Mouse (Mus musculus): Measurements from ENCODE around the gene Nsd2. TPM values are rescaled to one million over a fixed set of nuclear protein-coding genes. Genes with fewer than 3 reads are reported as not detected.

The Nsd2 gene
- polyA plus RNA-seq, 1 experiment: 7.6 TPM

- Histone ChIP-seq H3K27me3 (ENCODE audit: control insufficient read depth, insufficient read depth, low read length) (no peaks in the 10 kb centered on the region), H3K36me3 (ENCODE audit: control insufficient read depth, insufficient read depth, low read length) (no peaks in the 10 kb centered on the region; the same call in 1 of the 2 replicates), H3K27ac (ENCODE audit: insufficient read depth, low read length) (no peak overlapping the region), H3K4me3 (ENCODE audit: extremely low read depth, insufficient read depth, insufficient read length) (no peak overlapping the region), H3K4me1 (ENCODE audit: control insufficient read depth, insufficient read depth, insufficient read length) (no peaks in the 10 kb centered on the region)
- TF ChIP-seq POLR2A (IDR thresholded peaks at IDR 0.05; ENCODE audit: low read depth, low read length): no peak
- TF ChIP-seq CTCF (IDR thresholded peaks at IDR 0.05; ENCODE audit: extremely low read depth, insufficient read depth, insufficient read length, insufficient replicate concordance): no peak
- WGBS: 50% methylated on average over 4 of the region's 4 CpGs
- DNase-seq (ENCODE audit: low read depth in 1 of 2, low spot score in 2 of 2): no peak
These were observed 22.0 kb downstream of the Nsd2 start for GRCm38 (mm10) chr5:33842549-33842948.

- H3K4me1 ChIP-seq (ENCODE audit: control insufficient read depth, insufficient read depth, insufficient read length): no peaks in the 10 kb centered on the region
- 69% methylated on average over 4 of the region's 4 CpGs for WGBS
- no peak overlapping the region for H3K27ac ChIP-seq (ENCODE audit: insufficient read depth, low read length)
- no peak overlapping the region for H3K4me3 ChIP-seq (ENCODE audit: extremely low read depth, insufficient read depth, insufficient read length)
- peaks cover 7% of the 10 kb centered on the region; the same call in 1 of the 2 replicates for H3K36me3 ChIP-seq (ENCODE audit: control insufficient read depth, insufficient read depth, low read length)
- H3K27me3 ChIP-seq (ENCODE audit: control insufficient read depth, insufficient read depth, low read length): no peaks in the 10 kb centered on the region
- TF ChIP-seq CTCF (IDR thresholded peaks at IDR 0.05; ENCODE audit: extremely low read depth, insufficient read depth, insufficient read length, insufficient replicate concordance) (no peak), POLR2A (IDR thresholded peaks at IDR 0.05; ENCODE audit: low read depth, low read length) (no peak)
- DNase-seq (ENCODE audit: low read depth in 1 of 2, low spot score in 2 of 2): no peak
These were observed 30.9 kb downstream of the Nsd2 start for GRCm38 (mm10) chr5:33851466-33851865.

- no peaks in the 10 kb centered on the region for H3K4me1 ChIP-seq (ENCODE audit: control insufficient read depth, insufficient read depth, insufficient read length)
- H3K36me3 ChIP-seq (ENCODE audit: control insufficient read depth, insufficient read depth, low read length): peaks cover 7% of the 10 kb centered on the region; the same call in 1 of the 2 replicates
- WGBS: 100% methylated on average over 1 of the region's 1 CpGs
- TF ChIP-seq POLR2A (IDR thresholded peaks at IDR 0.05; ENCODE audit: low read depth, low read length): no peak
- no peak overlapping the region for H3K27ac ChIP-seq (ENCODE audit: insufficient read depth, low read length)
- no peak overlapping the region for H3K4me3 ChIP-seq (ENCODE audit: extremely low read depth, insufficient read depth, insufficient read length)
- no peak for DNase-seq (ENCODE audit: low read depth in 1 of 2, low spot score in 2 of 2)
- H3K27me3 ChIP-seq (ENCODE audit: control insufficient read depth, insufficient read depth, low read length): no peaks in the 10 kb centered on the region
These were observed 32.6 kb downstream of the Nsd2 start for GRCm38 (mm10) chr5:33853086-33853485.

GRCm38 (mm10) chr5:33854019-33854418, 33.5 kb downstream of the Nsd2 start:
- DNase-seq (ENCODE audit: low read depth in 1 of 2, low spot score in 2 of 2): no peak
- no peaks in the 10 kb centered on the region for H3K27me3 ChIP-seq (ENCODE audit: control insufficient read depth, insufficient read depth, low read length)
- H3K27ac ChIP-seq (ENCODE audit: insufficient read depth, low read length): no peak overlapping the region
- no peaks in the 10 kb centered on the region for H3K4me1 ChIP-seq (ENCODE audit: control insufficient read depth, insufficient read depth, insufficient read length)
- WGBS: 79% methylated on average over 2 of the region's 2 CpGs
- no peak for TF ChIP-seq CTCF (IDR thresholded peaks at IDR 0.05; ENCODE audit: extremely low read depth, insufficient read depth, insufficient read length, insufficient replicate concordance)
- no peak for TF ChIP-seq POLR2A (IDR thresholded peaks at IDR 0.05; ENCODE audit: low read depth, low read length)
- no peak overlapping the region for H3K4me3 ChIP-seq (ENCODE audit: extremely low read depth, insufficient read depth, insufficient read length)
- peaks cover 7% of the 10 kb centered on the region; the same call in 1 of the 2 replicates for H3K36me3 ChIP-seq (ENCODE audit: control insufficient read depth, insufficient read depth, low read length)

- H3K27ac ChIP-seq (ENCODE audit: insufficient read depth, low read length): no peak overlapping the region
- peaks cover 16% of the 10 kb centered on the region for H3K36me3 ChIP-seq (ENCODE audit: control insufficient read depth, insufficient read depth, low read length)
- no peak for TF ChIP-seq CTCF (IDR thresholded peaks at IDR 0.05; ENCODE audit: extremely low read depth, insufficient read depth, insufficient read length, insufficient replicate concordance)
- TF ChIP-seq POLR2A (IDR thresholded peaks at IDR 0.05; ENCODE audit: low read depth, low read length): no peak
- H3K27me3 ChIP-seq (ENCODE audit: control insufficient read depth, insufficient read depth, low read length): no peaks in the 10 kb centered on the region
- DNase-seq (ENCODE audit: low read depth in 1 of 2, low spot score in 2 of 2): no peak
- H3K4me1 ChIP-seq (ENCODE audit: control insufficient read depth, insufficient read depth, insufficient read length): no peaks in the 10 kb centered on the region
- H3K4me3 ChIP-seq (ENCODE audit: extremely low read depth, insufficient read depth, insufficient read length): no peak overlapping the region
These were observed 37.2 kb downstream of the Nsd2 start for GRCm38 (mm10) chr5:33857693-33858092.

- no peak for DNase-seq (ENCODE audit: low read depth in 1 of 2, low spot score in 2 of 2)
- Histone ChIP-seq H3K27ac (ENCODE audit: insufficient read depth, low read length) (no peak overlapping the region), H3K27me3 (ENCODE audit: control insufficient read depth, insufficient read depth, low read length) (no peaks in the 10 kb centered on the region), H3K4me3 (ENCODE audit: extremely low read depth, insufficient read depth, insufficient read length) (no peak overlapping the region), H3K4me1 (ENCODE audit: control insufficient read depth, insufficient read depth, insufficient read length) (no peaks in the 10 kb centered on the region), H3K36me3 (ENCODE audit: control insufficient read depth, insufficient read depth, low read length) (peaks cover 10% of the 10 kb centered on the region)
- WGBS: 100% methylated on average over 1 of the region's 1 CpGs
- no peak for TF ChIP-seq CTCF (IDR thresholded peaks at IDR 0.05; ENCODE audit: extremely low read depth, insufficient read depth, insufficient read length, insufficient replicate concordance)
- no peak for TF ChIP-seq POLR2A (IDR thresholded peaks at IDR 0.05; ENCODE audit: low read depth, low read length)
These were observed 54.9 kb downstream of the Nsd2 start for GRCm38 (mm10) chr5:33875472-33875871.

GRCm38 (mm10) chr5:33881118-33881517, 60.6 kb downstream of the Nsd2 start:
- Histone ChIP-seq H3K4me3 (ENCODE audit: extremely low read depth, insufficient read depth, insufficient read length) (no peak overlapping the region), H3K36me3 (ENCODE audit: control insufficient read depth, insufficient read depth, low read length) (peaks cover 18% of the 10 kb centered on the region), H3K27me3 (ENCODE audit: control insufficient read depth, insufficient read depth, low read length) (no peaks in the 10 kb centered on the region), H3K4me1 (ENCODE audit: control insufficient read depth, insufficient read depth, insufficient read length) (no peaks in the 10 kb centered on the region), H3K27ac (ENCODE audit: insufficient read depth, low read length) (no peak overlapping the region)
- no peak for DNase-seq (ENCODE audit: low read depth in 1 of 2, low spot score in 2 of 2)
- 97% methylated on average over 4 of the region's 4 CpGs for WGBS
- TF ChIP-seq CTCF (IDR thresholded peaks at IDR 0.05; ENCODE audit: extremely low read depth, insufficient read depth, insufficient read length, insufficient replicate concordance): no peak
- no peak for TF ChIP-seq POLR2A (IDR thresholded peaks at IDR 0.05; ENCODE audit: low read depth, low read length)
